Mouse (Mus musculus): Measurements from ENCODE around the gene Slc35b3.

GRCm38 (mm10) chr13:38921306-38921705, 39.4 kb downstream of the Slc35b3 start:
- TF ChIP-seq POLR2A (IDR thresholded peaks at IDR 0.05; ENCODE audit: borderline replicate concordance, extremely low read depth, low read depth, low read length), result no peak
- TF ChIP-seq CTCF (IDR thresholded peaks at IDR 0.05; ENCODE audit: insufficient read depth, low read length), result no peak

All from lung, adult 2 months (tissue).